Mouse (Mus musculus) liver, embryonic 11.5 days (tissue): ENCODE data around the gene Inca1. TPM values are rescaled to one million over a fixed set of nuclear protein-coding genes. Genes with fewer than 3 reads are reported as not detected.

Experiments
- ATAC-seq: fragments of 200-750 bp; cut with Nextera tagmentation; replicated peaks from 2 replicates; pipeline ENCODE4 v1.8.0; 2017; ENCODE audit warnings: moderate number of reproducible peaks, mild to moderate bottlenecking, moderate TSS enrichment, moderate library complexity; ENCODE audit not compliant: low FRiP score
- DNase-seq: peaks from one replicate; pipeline ENCODE4 v3.0.0-alpha.2; 2017; ENCODE audit warnings: low spot score
- H3K27ac ChIP-seq: fragments of 300-500 bp; sonication (generic); 2 replicates; pipeline ENCODE4 v1.5.1; 2014; ENCODE audit warnings: mild to moderate bottlenecking, low read depth, low read length, control low read depth
- H3K27me3 ChIP-seq: fragments of 300-500 bp; sonication (generic); replicated peaks from 2 replicates; pipeline ENCODE4 v1.6.1; 2014; ENCODE audit warnings: low read length, mixed read lengths; ENCODE audit not compliant: control insufficient read depth, insufficient read depth
- H3K36me3 ChIP-seq: fragments of 300-500 bp; sonication (generic); 2 replicates; pipeline ENCODE4 v1.6.1; 2014; ENCODE audit warnings: mild to moderate bottlenecking, low read length, moderate library complexity, mixed read lengths; ENCODE audit not compliant: control insufficient read depth, insufficient read depth
- H3K4me1 ChIP-seq: fragments of 300-500 bp; sonication (generic); replicated peaks from 2 replicates; pipeline ENCODE4 v1.6.1; 2014; ENCODE audit warnings: low read length, mixed read lengths; ENCODE audit not compliant: control insufficient read depth, insufficient read depth
- H3K4me2 ChIP-seq: fragments of 300-500 bp; sonication (generic); 2 replicates; pipeline ENCODE4 v1.6.1; 2014; ENCODE audit warnings: mild to moderate bottlenecking, control low read depth, moderate library complexity
- H3K4me3 ChIP-seq: fragments of 300-500 bp; sonication (generic); 2 replicates; pipeline ENCODE4 v1.5.1; 2014; ENCODE audit warnings: low read depth, low read length, control low read depth
- H3K9ac ChIP-seq: fragments of 300-500 bp; sonication (generic); 2 replicates; pipeline ENCODE4 v1.6.1; 2014; ENCODE audit warnings: low read depth, low read length, control low read depth
- H3K9me3 ChIP-seq: fragments of 300-500 bp; sonication (generic); 2 replicates; pipeline ENCODE4 v1.6.1; 2016; ENCODE audit warnings: low read length, inconsistent platforms, mixed read lengths; ENCODE audit not compliant: control insufficient read depth
- WGBS: fragments of 180-500 bp; shearing (Covaris S2); extraction: QIAGEN DNeasy Blood & Tissue Kit; methylation state at CpG from one replicate; pipeline ENCODE4 v1.1.7; 2014; 5-methylcytosine and 5-hydroxymethylcytosine counted together
- polyA plus RNA-seq: library from polyadenylated mRNA; unstranded; fragments of >200 nt; fragmentation: Nextera tagmentation; extraction: Ambion mirVana; gene quantifications from 2 replicates; pipeline ENCODE4 v1.2.1, GENCODE M21; 2014

Gene Inca1
- polyA plus RNA-seq, 1 experiment from 2014 or later = 0.96 TPM

- ATAC-seq (no peak), DNase-seq (no peak)
- Histone ChIP-seq H3K4me1 (peaks cover 10% of the 10 kb centered on the region; the same call in 1 of the 2 replicates), H3K4me3 (no peak overlapping the region), H3K4me2 (no peak overlapping the region), H3K27me3 (peaks cover 6% of the 10 kb centered on the region; the same call in 1 of the 2 replicates), H3K9me3 (no peaks in the 10 kb centered on the region), H3K27ac (no peak overlapping the region), H3K36me3 (no peaks in the 10 kb centered on the region), H3K9ac (no peak overlapping the region)
- 60% methylated on average over 3 of the region's 3 CpGs for WGBS
Measured at GRCm38 (mm10) chr11:70697376-70697775, 2.6 kb downstream of the Inca1 start.

DNA sequence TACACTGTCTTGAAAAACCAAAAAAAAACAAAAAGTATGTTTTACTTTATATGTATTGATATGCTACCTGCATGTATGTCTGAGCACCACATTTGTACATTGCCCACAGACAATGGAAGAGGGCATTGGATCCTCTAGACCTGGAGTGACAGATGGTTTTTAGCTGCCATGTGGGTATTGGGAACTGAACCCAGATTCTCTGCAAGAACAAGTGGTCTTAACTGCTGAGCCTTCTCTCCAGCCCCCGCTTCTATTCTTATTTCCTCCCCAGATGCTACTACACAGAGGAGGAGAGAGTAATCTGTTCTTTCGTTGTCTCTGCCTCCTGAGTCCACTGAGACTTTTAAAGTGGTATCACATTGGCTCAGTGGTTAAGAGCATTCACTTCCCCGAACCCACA lies 6.5 kb downstream of the Inca1 start:
- H3K4me1 ChIP-seq = peaks cover 1% of the 10 kb centered on the region; the same call in 1 of the 2 replicates
- H3K9ac ChIP-seq = no peak overlapping the region
- DNase-seq (no peak), ATAC-seq (no peak)
- no peaks in the 10 kb centered on the region for H3K36me3 ChIP-seq
- H3K27me3 ChIP-seq = no peaks in the 10 kb centered on the region
- 58% methylated on average over 3 of the region's 3 CpGs for WGBS
- no peak overlapping the region for H3K4me3 ChIP-seq
- H3K9me3 ChIP-seq = no peaks in the 10 kb centered on the region
- H3K27ac ChIP-seq = no peak overlapping the region
- no peak overlapping the region for H3K4me2 ChIP-seq

DNA sequence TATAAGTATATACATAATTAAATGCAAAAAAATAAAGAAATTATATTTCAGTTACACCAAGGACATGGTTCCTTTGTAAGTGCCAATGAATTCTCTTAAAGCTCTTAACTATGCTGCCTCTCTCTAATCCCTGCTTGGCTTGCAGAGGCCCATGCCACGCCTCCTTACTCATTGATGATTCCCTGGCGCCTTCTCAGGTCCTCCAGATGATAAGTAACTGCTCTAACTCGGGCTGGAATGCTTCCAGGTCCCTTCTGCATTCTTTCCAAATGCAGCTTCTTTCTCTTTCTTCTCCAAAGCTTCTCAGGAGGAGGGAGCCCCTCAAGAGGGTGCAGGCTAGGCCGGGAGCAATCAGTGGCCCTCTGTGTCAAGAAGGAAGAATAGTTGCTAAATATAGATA lies 10.4 kb downstream of the Inca1 start:
- ATAC-seq (no peak), DNase-seq (no peak)
- H3K4me2 ChIP-seq = no peak overlapping the region
- peaks cover 11% of the 10 kb centered on the region; the same call in 1 of the 2 replicates for H3K4me1 ChIP-seq
- peaks cover 4% of the 10 kb centered on the region; the same call in 1 of the 2 replicates for H3K36me3 ChIP-seq
- H3K4me3 ChIP-seq = no peak overlapping the region
- 51% methylated on average over 4 of the region's 4 CpGs for WGBS
- H3K9me3 ChIP-seq = no peaks in the 10 kb centered on the region
- no peaks in the 10 kb centered on the region for H3K27me3 ChIP-seq
- H3K27ac ChIP-seq = no peak overlapping the region
- no peak overlapping the region for H3K9ac ChIP-seq

DNA sequence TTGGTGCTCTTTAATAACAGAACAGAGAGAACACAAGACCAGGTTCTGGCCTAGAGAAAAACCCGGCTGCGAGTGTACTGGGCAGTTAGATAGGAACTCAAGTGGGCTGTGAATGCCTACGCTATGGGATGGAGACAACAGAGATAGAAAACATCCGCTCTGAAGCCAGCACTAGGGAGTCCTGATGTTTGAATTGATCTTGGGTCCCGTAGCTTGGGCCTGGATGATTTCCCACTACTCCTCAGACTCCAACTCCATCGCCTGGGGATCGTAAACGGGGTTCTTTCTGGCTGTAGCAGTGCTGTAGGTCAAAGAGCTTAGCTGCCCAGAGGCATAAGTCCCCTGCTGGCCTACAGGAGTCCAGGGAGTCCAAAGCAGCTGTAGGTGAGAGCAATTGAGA lies 11.6 kb downstream of the Inca1 start:
- Histone ChIP-seq H3K9ac (peak overlapping the region; percentile 89), H3K27me3 (no peaks in the 10 kb centered on the region), H3K36me3 (peaks cover 8% of the 10 kb centered on the region), H3K4me3 (peak overlapping the region; percentile 85), H3K4me2 (peak overlapping the region; percentile 94), H3K4me1 (peaks cover 11% of the 10 kb centered on the region; the same call in 1 of the 2 replicates), H3K27ac (peak overlapping the region; percentile 71; the same call in 1 of the 2 replicates), H3K9me3 (no peaks in the 10 kb centered on the region)
- WGBS = 25% methylated on average over 8 of the region's 8 CpGs
- ATAC-seq (no peak), DNase-seq (no peak)

DNA sequence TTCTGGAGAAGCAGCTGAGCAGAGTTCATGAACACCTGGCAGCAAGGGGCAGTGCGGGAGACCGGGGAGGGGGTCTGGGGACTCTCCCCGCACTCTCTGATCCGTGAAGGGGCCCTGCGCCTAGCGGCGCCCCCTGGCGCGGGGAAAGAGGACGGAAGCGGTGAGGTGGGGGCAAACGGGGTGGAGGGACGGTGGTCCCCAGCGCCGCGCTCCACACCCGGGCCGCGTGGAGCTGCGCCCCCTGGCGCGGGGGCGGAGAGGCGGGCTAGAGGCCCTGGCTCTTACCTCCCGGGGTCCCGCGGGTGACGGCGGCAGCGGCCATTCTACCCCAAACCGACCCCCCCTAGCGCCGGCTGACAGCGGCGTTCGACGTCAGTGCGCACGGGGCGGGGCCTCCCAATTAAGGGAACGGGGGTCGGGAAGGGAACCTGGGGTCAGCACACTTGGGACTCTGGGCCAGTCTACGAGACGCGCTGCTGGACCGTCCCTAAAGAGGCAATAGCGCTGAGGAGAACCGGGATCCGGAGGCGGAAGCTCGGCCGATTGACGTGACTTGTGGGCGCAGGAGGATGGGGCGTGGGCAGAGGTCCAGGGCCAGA lies 12.3 kb downstream of the Inca1 start, which contains the start of gene Camta2:
Camta2 (minus strand) TSS at position 505 of the 599 bp plus-strand sequence.
- H3K9me3 ChIP-seq = no peaks in the 10 kb centered on the region
- H3K4me3 ChIP-seq = peak within 1 kb of the TSS; percentile 85
- DNase-seq = peak; percentile 89
- peak within 1 kb of the TSS; percentile 89 for H3K9ac ChIP-seq
- peak within 1 kb of the TSS; percentile 94 for H3K4me2 ChIP-seq
- peak; percentile 77 for ATAC-seq
- no peaks in the 10 kb centered on the region for H3K27me3 ChIP-seq
- under 1% methylated on average over 52 of the region's 55 CpGs for WGBS
- H3K4me1 ChIP-seq = peaks cover 11% of the 10 kb centered on the region; the same call in 1 of the 2 replicates
- peak within 1 kb of the TSS; percentile 71 for H3K27ac ChIP-seq
- peaks cover 10% of the 10 kb centered on the region for H3K36me3 ChIP-seq

- Histone ChIP-seq H3K27me3 (no peaks in the 10 kb centered on the region), H3K9ac (peak overlapping the region; percentile 89), H3K36me3 (peaks cover 13% of the 10 kb centered on the region), H3K4me2 (peak overlapping the region; percentile 94), H3K4me3 (peak overlapping the region; percentile 85), H3K4me1 (peaks cover 16% of the 10 kb centered on the region), H3K27ac (peak overlapping the region; percentile 71), H3K9me3 (no peaks in the 10 kb centered on the region)
- 3% methylated on average over 16 of the region's 16 CpGs for WGBS
- peak; percentile 58 for DNase-seq
- peak; percentile 19 for ATAC-seq
Measured at GRCm38 (mm10) chr11:70686901-70687566, 12.9 kb downstream of the Inca1 start.

DNA sequence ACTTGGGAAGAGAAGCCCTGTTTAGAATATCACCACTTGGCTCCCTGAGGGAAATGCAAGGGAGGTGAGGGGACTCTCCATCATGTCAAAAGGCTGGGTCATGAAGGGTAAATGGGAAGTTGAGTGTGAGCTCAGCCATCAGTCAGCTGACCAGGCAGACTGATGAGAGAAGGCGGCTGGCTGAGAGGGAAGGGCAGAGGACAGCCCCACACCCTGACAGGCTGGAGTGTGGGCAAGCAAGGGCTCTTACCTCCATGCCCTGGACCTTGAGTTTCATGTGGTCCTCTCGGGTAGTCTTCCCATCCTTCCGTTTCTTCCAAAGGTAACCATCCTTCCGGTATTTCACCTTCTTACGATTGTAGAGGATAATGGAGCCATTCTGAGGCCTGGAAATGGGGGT lies 16.3 kb downstream of the Inca1 start:
- Histone ChIP-seq H3K9me3 (no peaks in the 10 kb centered on the region), H3K9ac (no peak overlapping the region), H3K4me2 (no peak overlapping the region), H3K4me3 (no peak overlapping the region), H3K36me3 (peaks cover 25% of the 10 kb centered on the region), H3K27me3 (no peaks in the 10 kb centered on the region), H3K27ac (no peak overlapping the region), H3K4me1 (peaks cover 18% of the 10 kb centered on the region)
- ATAC-seq = no peak
- DNase-seq = no peak
- 80% methylated on average over 5 of the region's 5 CpGs for WGBS

- Histone ChIP-seq H3K9ac (no peak overlapping the region; the same call in 1 of the 2 replicates), H3K36me3 (peaks cover 26% of the 10 kb centered on the region), H3K4me3 (no peak overlapping the region), H3K27me3 (no peaks in the 10 kb centered on the region), H3K4me2 (peak overlapping the region; percentile 30; the same call in 1 of the 2 replicates), H3K27ac (0 out of 2 replicates have a peak overlapping the region, but pooled peaks have one; percentile 46), H3K9me3 (no peaks in the 10 kb centered on the region), H3K4me1 (peaks cover 16% of the 10 kb centered on the region)
- DNase-seq (no peak), ATAC-seq (peak; percentile 51; the same call in 1 of the 2 replicates)
- WGBS = 36% methylated on average over 11 of the region's 11 CpGs
Measured at GRCm38 (mm10) chr11:70681897-70682581, 17.9 kb downstream of the Inca1 start.
